Mouse (Mus musculus) megakaryocyte, embryonic 14.5 days (primary cell): ENCODE data around the gene Ech1. TPM values are rescaled to one million over a fixed set of nuclear protein-coding genes. Genes with fewer than 3 reads are reported as not detected.
"Not testable (repeated sequence)": the region's sequence is repeated elsewhere in the genome, so short reads cannot be mapped to it uniquely, and the experiment has no call there.

Source experiments
- H3K27me3 ChIP-seq: replicated peaks from 2 replicates; pipeline ENCODE3; 2012; ENCODE audit warnings: inconsistent platforms
- H3K36me3 ChIP-seq: replicated peaks from 2 replicates; pipeline ENCODE3; 2012; ENCODE audit warnings: low read length, inconsistent platforms, mixed read lengths
- H3K4me1 ChIP-seq: 2 replicates; pipeline ENCODE4 v1.6.1; 2012; ENCODE audit warnings: inconsistent platforms
- H3K4me3 ChIP-seq: replicated peaks from 2 replicates; pipeline ENCODE3; 2012; ENCODE audit warnings: moderate library complexity, mild to moderate bottlenecking, inconsistent platforms
- H3K9me3 ChIP-seq: 2 replicates; pipeline ENCODE4 v1.6.1; 2012; ENCODE audit warnings: inconsistent platforms
- FLI1 ChIP-seq: IDR thresholded peaks from 2 replicates; pipeline ENCODE4 v1.6.1; 2012; ENCODE audit warnings: low read length, inconsistent platforms, mixed read lengths
- GATA1 ChIP-seq: IDR thresholded peaks from 3 replicates; pipeline ENCODE4 v1.6.1; 2012; ENCODE audit warnings: mixed read lengths, low read length, inconsistent platforms, borderline replicate concordance
- polyA plus RNA-seq: library from polyadenylated mRNA; stranded (reverse); fragments of >175 nt; gene quantifications from 2 replicates; pipeline ENCODE4 v1.2.3, GENCODE M21; 2012; ENCODE audit warnings: low replicate concordance; ENCODE audit not compliant: insufficient read depth

Gene Ech1
- polyA plus RNA-seq, 1 experiment = 64.8 TPM

GRCm38 (mm10) chr7:28866769-28867507 lies 41.9 kb downstream of the Ech1 start:
- Histone ChIP-seq H3K9me3 (peaks cover 8% of the 10 kb centered on the region; the same call in 1 of the 2 replicates), H3K4me3 (peak overlapping the region; percentile 88), H3K36me3 (no peaks in the 10 kb centered on the region), H3K4me1 (peaks cover 55% of the 10 kb centered on the region), H3K27me3 (no peaks in the 10 kb centered on the region)
- no peak for TF ChIP-seq FLI1
- TF ChIP-seq GATA1 = no peak

GRCm38 (mm10) chr7:28867508-28868340 lies 42.7 kb downstream of the Ech1 start:
- 0 out of 3 replicates have a peak, but pooled peaks have one; percentile 21 for TF ChIP-seq GATA1
- not testable (repeated sequence) for H3K27me3 ChIP-seq, H3K9me3 ChIP-seq, H3K36me3 ChIP-seq
- H3K4me1 ChIP-seq = peaks cover 55% of the 10 kb centered on the region
- peak overlapping the region; percentile 88 for H3K4me3 ChIP-seq

GRCm38 (mm10) chr7:28870901-28871664 lies 46.1 kb downstream of the Ech1 start:
- Histone ChIP-seq H3K4me1 (peaks cover 29% of the 10 kb centered on the region), H3K36me3 (no peaks in the 10 kb centered on the region), H3K4me3 (no peak overlapping the region), H3K27me3 (peaks cover 4% of the 10 kb centered on the region), H3K9me3 (no peaks in the 10 kb centered on the region)
- no peak for TF ChIP-seq GATA1
- no peak for TF ChIP-seq FLI1

GRCm38 (mm10) chr7:28874565-28874964 lies 49.5 kb downstream of the Ech1 start:
- H3K27me3 ChIP-seq = peaks cover 4% of the 10 kb centered on the region
- H3K4me1 ChIP-seq = peaks cover 38% of the 10 kb centered on the region
- no peaks in the 10 kb centered on the region for H3K9me3 ChIP-seq
- H3K4me3 ChIP-seq = no peak overlapping the region
- no peaks in the 10 kb centered on the region for H3K36me3 ChIP-seq
- TF ChIP-seq FLI1 (no peak), GATA1 (no peak)

GRCm38 (mm10) chr7:28876099-28876498 lies 51.1 kb downstream of the Ech1 start:
- TF ChIP-seq GATA1 = no peak
- TF ChIP-seq FLI1 = no peak

GRCm38 (mm10) chr7:28877155-28877554 lies 52.1 kb downstream of the Ech1 start:
- Histone ChIP-seq H3K36me3 (no peaks in the 10 kb centered on the region), H3K4me1 (peaks cover 43% of the 10 kb centered on the region), H3K4me3 (no peak overlapping the region), H3K9me3 (no peaks in the 10 kb centered on the region), H3K27me3 (peaks cover 10% of the 10 kb centered on the region)
- no peak for TF ChIP-seq GATA1
- no peak for TF ChIP-seq FLI1

More at GRCm38 (mm10) chr7:28876099-28876498, 51.1 kb downstream of the Ech1 start:
- peaks cover 41% of the 10 kb centered on the region for H3K4me1 ChIP-seq
- peaks cover 5% of the 10 kb centered on the region for H3K27me3 ChIP-seq
- H3K9me3 ChIP-seq = no peaks in the 10 kb centered on the region
- no peak overlapping the region for H3K4me3 ChIP-seq
- no peaks in the 10 kb centered on the region for H3K36me3 ChIP-seq

GRCm38 (mm10) chr7:28877856-28878255 lies 52.8 kb downstream of the Ech1 start:
- TF ChIP-seq GATA1 (no peak), FLI1 (no peak)
- Histone ChIP-seq H3K4me1 (peaks cover 43% of the 10 kb centered on the region), H3K27me3 (peaks cover 9% of the 10 kb centered on the region), H3K36me3 (no peaks in the 10 kb centered on the region), H3K9me3 (no peaks in the 10 kb centered on the region), H3K4me3 (no peak overlapping the region)

GRCm38 (mm10) chr7:28879606-28880005 lies 54.6 kb downstream of the Ech1 start:
- peaks cover 43% of the 10 kb centered on the region for H3K4me1 ChIP-seq
- no peak overlapping the region for H3K4me3 ChIP-seq
- TF ChIP-seq GATA1 (no peak), FLI1 (no peak)
- H3K27me3 ChIP-seq = peaks cover 8% of the 10 kb centered on the region
- H3K36me3 ChIP-seq = no peaks in the 10 kb centered on the region
- no peaks in the 10 kb centered on the region for H3K9me3 ChIP-seq

- Histone ChIP-seq H3K4me3 (no peak overlapping the region), H3K27me3 (peaks cover 13% of the 10 kb centered on the region), H3K9me3 (no peaks in the 10 kb centered on the region), H3K4me1 (peaks cover 39% of the 10 kb centered on the region), H3K36me3 (no peaks in the 10 kb centered on the region)
- TF ChIP-seq GATA1 (no peak), FLI1 (no peak)
Observed at GRCm38 (mm10) chr7:28880554-28880953, 55.5 kb downstream of the Ech1 start.

- Histone ChIP-seq H3K4me3 (no peak within 1 kb of the TSS), H3K36me3 (no peaks in the 10 kb centered on the region), H3K9me3 (no peaks in the 10 kb centered on the region), H3K4me1 (peaks cover 34% of the 10 kb centered on the region), H3K27me3 (peaks cover 19% of the 10 kb centered on the region)
- TF ChIP-seq GATA1 (no peak), FLI1 (no peak)
Observed at GRCm38 (mm10) chr7:28881199-28881598, 56.2 kb downstream of the Ech1 start, which contains the start of gene Capn12. Capn12 (plus strand) TSS chr7:28881422.

Other genes starting within 250 kb of the Ech1 start
- gene Samd4b, start 227.1 kb upstream of the Ech1 start, polyA plus RNA-seq = 125 and 217 TPM in 2 replicates
- 17.3 and 20.8 TPM in 2 replicates for gene Pak4, start 227.0 kb upstream of the Ech1 start, polyA plus RNA-seq
- not detected in 2 replicates for gene Acp7, start 193.9 kb upstream of the Ech1 start, polyA plus RNA-seq
- gene Fbxo27, start 132.4 kb upstream of the Ech1 start, polyA plus RNA-seq = not detected in 2 replicates
- not detected in 2 replicates for gene Fbxo17, start 108.4 kb upstream of the Ech1 start, polyA plus RNA-seq
- gene Mrps12, start 83.4 kb upstream of the Ech1 start, polyA plus RNA-seq = 283 and 464 TPM in 2 replicates
- 16.1 and 18.5 TPM in 2 replicates for gene Sars2, start 83.2 kb upstream of the Ech1 start, polyA plus RNA-seq
- gene Ccer2, start 69.0 kb upstream of the Ech1 start, polyA plus RNA-seq = not detected in 2 replicates
- gene Sirt2, start 58.5 kb upstream of the Ech1 start, polyA plus RNA-seq = 230 and 254 TPM in 2 replicates
- gene Nfkbib, start 57.7 kb upstream of the Ech1 start, polyA plus RNA-seq = 239 and 363 TPM in 2 replicates
- 30.8 and 66.7 TPM in 2 replicates for gene Rinl, start 36.2 kb upstream of the Ech1 start, polyA plus RNA-seq
- gene Hnrnpl, start 16.7 kb upstream of the Ech1 start, polyA plus RNA-seq = 226 and 241 TPM in 2 replicates
- gene Lgals4, start 8.6 kb downstream of the Ech1 start, polyA plus RNA-seq = 1.3 TPM in 1 of 2 replicates, not detected in the other
- gene Lgals7, start 38.6 kb downstream of the Ech1 start, polyA plus RNA-seq = not detected in 2 replicates
- gene Capn12, start 56.2 kb downstream of the Ech1 start, polyA plus RNA-seq = 0.08 TPM in 1 of 2 replicates, not detected in the other
- 517 and 590 TPM in 2 replicates for gene Actn4, start 137.1 kb downstream of the Ech1 start, polyA plus RNA-seq
- gene Eif3k, start 156.6 kb downstream of the Ech1 start, polyA plus RNA-seq = 143 and 185 TPM in 2 replicates
- 270 and 353 TPM in 2 replicates for gene Map4k1, start 156.8 kb downstream of the Ech1 start, polyA plus RNA-seq